Mouse (Mus musculus): ENCODE data around the gene A030005L19Rik. TPM values are rescaled to one million over a fixed set of nuclear protein-coding genes. Genes with fewer than 3 reads are reported as not detected.
"Not testable (repeated sequence)": the region's sequence is repeated elsewhere in the genome, so short reads cannot be mapped to it uniquely, and the experiment has no call there.

A030005L19Rik gene
- polyA plus RNA-seq, 1 experiment from 2014 or later, result 0.46 TPM

DNA sequence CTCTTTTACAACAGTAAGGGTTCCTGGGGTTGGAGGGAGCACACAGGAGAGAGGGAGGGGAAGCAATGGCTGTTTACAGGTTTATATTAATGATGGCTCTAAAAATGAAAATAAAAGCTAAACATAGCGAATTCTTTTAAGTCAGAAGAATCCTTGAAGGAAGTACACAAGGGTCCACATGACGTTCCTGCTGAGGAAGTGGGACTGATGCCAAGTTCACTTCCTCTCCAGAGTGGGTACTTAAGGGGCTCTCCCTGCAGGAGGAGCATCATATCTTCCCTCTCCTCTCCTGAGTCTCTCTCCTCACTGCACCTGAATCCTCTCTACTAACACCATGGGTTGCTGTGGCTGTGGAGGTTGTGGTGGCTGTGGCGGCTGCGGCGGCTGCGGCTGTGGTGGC is 11.5 kb downstream of the A030005L19Rik start, which contains the start of gene A030014E15Rik:
A030014E15Rik (plus strand) TSS at position 268 of the 400 bp plus-strand sequence.
- Histone ChIP-seq H3K4me3 (replicated peaks; ENCODE audit: low read depth, low read length) (no peak within 1 kb of the TSS), H3K36me3 (ENCODE audit: control insufficient read depth, insufficient read depth, low read length) (no peaks in the 10 kb centered on the region), H3K4me2 (ENCODE audit: low read length) (no peak within 1 kb of the TSS), H3K27ac (replicated peaks; ENCODE audit: low read depth, low read length) (no peak within 1 kb of the TSS), H3K9ac (replicated peaks; ENCODE audit: low read length) (no peak within 1 kb of the TSS), H3K27me3 (ENCODE audit: control insufficient read depth, insufficient read depth, low read length) (no peaks in the 10 kb centered on the region), H3K4me1 (ENCODE audit: control insufficient read depth, insufficient read depth, low read length) (no peaks in the 10 kb centered on the region), H3K9me3 (ENCODE audit: control insufficient read depth, low read length) (no peaks in the 10 kb centered on the region)
- no peak for ATAC-seq (ENCODE audit: low FRiP score, low TSS enrichment)
- WGBS, result 95% methylated on average over 6 of the region's 6 CpGs
- no peak for DNase-seq

DNA sequence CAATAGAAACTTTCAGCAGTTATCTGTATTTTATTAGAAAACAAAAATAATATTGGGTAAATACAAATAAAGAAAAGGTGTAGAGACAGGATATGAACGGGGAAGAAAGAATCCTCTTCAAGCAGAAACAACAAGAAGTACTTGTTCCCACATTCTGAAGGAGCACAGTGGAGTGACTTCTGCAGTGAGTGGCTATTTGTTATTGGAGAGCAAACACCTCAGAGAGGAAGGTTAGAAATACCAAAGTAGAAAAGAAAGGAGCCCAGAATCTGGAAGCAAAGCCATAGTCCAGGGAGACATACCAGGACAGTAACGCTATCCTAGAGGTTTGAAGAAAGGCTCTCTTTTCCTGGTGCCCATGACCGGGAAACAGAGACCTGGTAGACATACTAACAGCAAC is 17.4 kb downstream of the A030005L19Rik start:
- not testable (repeated sequence) for H3K4me1 ChIP-seq (ENCODE audit: control insufficient read depth, insufficient read depth, low read length); H3K4me2 ChIP-seq (ENCODE audit: low read length); H3K9ac ChIP-seq (replicated peaks; ENCODE audit: low read length); H3K9me3 ChIP-seq (ENCODE audit: control insufficient read depth, low read length); DNase-seq; H3K27me3 ChIP-seq (ENCODE audit: control insufficient read depth, insufficient read depth, low read length); H3K4me3 ChIP-seq (replicated peaks; ENCODE audit: low read depth, low read length); ATAC-seq (ENCODE audit: low FRiP score, low TSS enrichment); H3K36me3 ChIP-seq (ENCODE audit: control insufficient read depth, insufficient read depth, low read length); H3K27ac ChIP-seq (replicated peaks; ENCODE audit: low read depth, low read length)
- 92% methylated on average over 3 of the region's 3 CpGs for WGBS

DNA sequence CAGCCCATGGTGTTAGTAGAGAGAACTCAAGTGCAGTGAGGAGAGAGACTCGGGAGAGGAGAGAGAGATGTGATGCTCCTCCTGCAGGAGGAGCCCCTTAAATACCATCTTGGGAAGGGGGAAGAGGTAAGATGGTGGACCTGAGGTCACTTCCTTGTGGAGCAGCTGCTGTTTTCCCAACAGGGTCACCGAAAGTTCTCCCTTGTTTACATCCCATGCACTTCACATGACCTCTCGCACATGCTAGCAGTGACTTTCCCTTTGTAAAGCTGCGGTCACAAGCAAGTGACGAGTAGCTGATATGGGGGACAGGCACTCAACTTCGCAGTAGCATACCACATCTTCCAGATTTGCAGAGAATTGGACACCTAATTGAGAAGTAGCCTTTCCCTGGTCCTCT is 18.2 kb downstream of the A030005L19Rik start, which contains the start of gene Gm6217:
Gm6217 (minus strand) TSS at position 74 of the 400 bp plus-strand sequence.
- WGBS, result no CpG with 5 or more reads among the region's 6 CpGs
- H3K4me3 ChIP-seq (replicated peaks; ENCODE audit: low read depth, low read length); H3K27me3 ChIP-seq (ENCODE audit: control insufficient read depth, insufficient read depth, low read length); H3K4me2 ChIP-seq (ENCODE audit: low read length); H3K9me3 ChIP-seq (ENCODE audit: control insufficient read depth, low read length); H3K27ac ChIP-seq (replicated peaks; ENCODE audit: low read depth, low read length); DNase-seq; H3K4me1 ChIP-seq (ENCODE audit: control insufficient read depth, insufficient read depth, low read length); H3K9ac ChIP-seq (replicated peaks; ENCODE audit: low read length); ATAC-seq (ENCODE audit: low FRiP score, low TSS enrichment); H3K36me3 ChIP-seq (ENCODE audit: control insufficient read depth, insufficient read depth, low read length): not testable (repeated sequence)

DNA sequence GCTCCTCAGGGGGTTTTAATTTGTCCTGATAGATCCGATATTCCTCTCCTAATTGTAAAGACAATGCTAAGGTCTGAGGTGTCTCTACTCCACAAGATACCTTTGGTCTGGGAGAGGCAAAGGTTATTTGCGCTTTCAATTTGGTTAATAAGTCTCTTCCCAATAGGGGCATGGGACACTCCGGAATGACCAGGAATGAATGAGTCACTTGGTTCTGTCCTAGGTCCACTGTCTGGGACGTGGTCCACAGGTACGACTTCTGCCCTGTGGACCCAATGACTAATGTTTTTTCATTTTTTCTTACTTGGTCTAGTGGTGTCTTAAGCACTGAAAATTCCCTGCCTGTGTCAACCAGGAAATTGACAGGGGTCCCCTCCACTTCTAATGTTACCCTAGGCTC is 25.5 kb downstream of the A030005L19Rik start:
- Histone ChIP-seq H3K4me1 (ENCODE audit: control insufficient read depth, insufficient read depth, low read length) (no peaks in the 10 kb centered on the region), H3K36me3 (ENCODE audit: control insufficient read depth, insufficient read depth, low read length) (no peaks in the 10 kb centered on the region), H3K27me3 (ENCODE audit: control insufficient read depth, insufficient read depth, low read length) (no peaks in the 10 kb centered on the region), H3K9me3 (ENCODE audit: control insufficient read depth, low read length) (no peaks in the 10 kb centered on the region), H3K27ac (replicated peaks; ENCODE audit: low read depth, low read length) (no peak overlapping the region), H3K9ac (replicated peaks; ENCODE audit: low read length) (no peak overlapping the region), H3K4me2 (ENCODE audit: low read length) (no peak overlapping the region), H3K4me3 (replicated peaks; ENCODE audit: low read depth, low read length) (no peak overlapping the region)
- WGBS, result 96% methylated on average over 5 of the region's 5 CpGs
- ATAC-seq (ENCODE audit: low FRiP score, low TSS enrichment) (no peak), DNase-seq (no peak)

DNA sequence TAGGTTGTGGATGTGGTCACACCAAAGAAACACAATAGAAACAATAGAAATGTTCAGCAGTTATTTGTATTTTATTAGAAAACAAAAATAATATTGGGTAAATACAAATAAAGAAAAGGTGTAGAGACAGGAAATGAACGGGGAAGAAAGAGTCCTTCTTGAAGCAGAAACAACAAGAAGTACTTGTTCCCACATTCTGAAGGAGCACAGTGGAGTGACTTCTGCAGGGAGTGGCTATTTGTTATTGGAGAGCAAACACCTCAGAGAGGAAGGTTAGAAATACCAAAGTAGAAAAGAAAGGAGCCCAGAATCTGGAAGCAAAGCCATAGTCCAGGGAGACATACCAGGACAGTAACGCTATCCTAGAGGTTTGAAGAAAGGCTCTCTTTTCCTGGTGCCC is 29.4 kb downstream of the A030005L19Rik start:
- not testable (repeated sequence) for H3K36me3 ChIP-seq (ENCODE audit: control insufficient read depth, insufficient read depth, low read length); ATAC-seq (ENCODE audit: low FRiP score, low TSS enrichment); H3K27ac ChIP-seq (replicated peaks; ENCODE audit: low read depth, low read length); H3K4me3 ChIP-seq (replicated peaks; ENCODE audit: low read depth, low read length); H3K4me1 ChIP-seq (ENCODE audit: control insufficient read depth, insufficient read depth, low read length); H3K4me2 ChIP-seq (ENCODE audit: low read length); DNase-seq; H3K27me3 ChIP-seq (ENCODE audit: control insufficient read depth, insufficient read depth, low read length); H3K9ac ChIP-seq (replicated peaks; ENCODE audit: low read length); H3K9me3 ChIP-seq (ENCODE audit: control insufficient read depth, low read length)
- WGBS, result 98% methylated on average over 2 of the region's 2 CpGs

DNA sequence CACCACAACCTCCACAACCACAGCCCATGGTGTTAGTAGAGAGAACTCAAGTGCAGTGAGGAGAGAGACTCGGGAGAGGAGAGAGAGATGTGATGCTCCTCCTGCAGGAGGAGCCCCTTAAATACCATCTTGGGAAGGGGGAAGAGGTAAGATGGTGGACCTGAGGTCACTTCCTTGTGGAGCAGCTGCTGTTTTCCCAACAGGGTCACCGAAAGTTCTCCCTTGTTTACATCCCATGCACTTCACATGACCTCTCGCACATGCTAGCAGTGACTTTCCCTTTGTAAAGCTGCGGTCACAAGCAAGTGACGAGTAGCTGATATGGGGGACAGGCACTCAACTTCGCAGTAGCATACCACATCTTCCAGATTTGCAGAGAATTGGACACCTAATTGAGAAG is 30.2 kb downstream of the A030005L19Rik start, which contains the start of gene A030003K21Rik:
A030003K21Rik (minus strand) TSS at position 94 of the 400 bp plus-strand sequence.
- not testable (repeated sequence) for H3K4me1 ChIP-seq (ENCODE audit: control insufficient read depth, insufficient read depth, low read length)

DNA sequence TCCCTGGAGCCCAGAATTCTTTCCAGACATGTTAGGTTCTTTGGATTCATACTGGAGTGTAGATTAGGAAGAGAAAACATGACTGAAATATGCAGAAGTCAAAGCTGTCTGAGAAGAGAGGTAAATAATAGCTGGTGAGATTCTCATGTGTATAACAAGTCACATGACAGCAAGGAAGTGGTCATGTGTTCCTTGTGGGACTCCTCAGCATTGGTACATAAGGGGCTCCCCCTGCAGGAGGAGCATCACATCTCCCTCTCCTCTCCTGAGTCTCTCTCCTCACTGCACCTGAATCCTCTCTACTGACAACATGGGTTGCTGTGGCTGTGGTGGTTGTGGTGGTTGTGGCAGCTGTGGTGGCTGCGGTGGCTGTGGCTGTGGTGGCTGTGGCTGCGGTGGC is 32.9 kb downstream of the A030005L19Rik start:
- not testable (repeated sequence) for H3K4me3 ChIP-seq (replicated peaks; ENCODE audit: low read depth, low read length); H3K36me3 ChIP-seq (ENCODE audit: control insufficient read depth, insufficient read depth, low read length); ATAC-seq (ENCODE audit: low FRiP score, low TSS enrichment); H3K9me3 ChIP-seq (ENCODE audit: control insufficient read depth, low read length); H3K9ac ChIP-seq (replicated peaks; ENCODE audit: low read length); H3K27me3 ChIP-seq (ENCODE audit: control insufficient read depth, insufficient read depth, low read length); H3K4me1 ChIP-seq (ENCODE audit: control insufficient read depth, insufficient read depth, low read length); H3K27ac ChIP-seq (replicated peaks; ENCODE audit: low read depth, low read length); DNase-seq; H3K4me2 ChIP-seq (ENCODE audit: low read length)
- 96% methylated on average over 2 of the region's 2 CpGs for WGBS

More for the DNA sequence above, 30.2 kb downstream of the A030005L19Rik start, which contains the start of gene A030003K21Rik:
- not testable (repeated sequence) for H3K4me3 ChIP-seq (replicated peaks; ENCODE audit: low read depth, low read length); H3K9me3 ChIP-seq (ENCODE audit: control insufficient read depth, low read length); H3K9ac ChIP-seq (replicated peaks; ENCODE audit: low read length); H3K36me3 ChIP-seq (ENCODE audit: control insufficient read depth, insufficient read depth, low read length); ATAC-seq (ENCODE audit: low FRiP score, low TSS enrichment); DNase-seq; H3K27me3 ChIP-seq (ENCODE audit: control insufficient read depth, insufficient read depth, low read length); H3K27ac ChIP-seq (replicated peaks; ENCODE audit: low read depth, low read length); H3K4me2 ChIP-seq (ENCODE audit: low read length)
- WGBS, result no CpG with 5 or more reads among the region's 6 CpGs

DNA sequence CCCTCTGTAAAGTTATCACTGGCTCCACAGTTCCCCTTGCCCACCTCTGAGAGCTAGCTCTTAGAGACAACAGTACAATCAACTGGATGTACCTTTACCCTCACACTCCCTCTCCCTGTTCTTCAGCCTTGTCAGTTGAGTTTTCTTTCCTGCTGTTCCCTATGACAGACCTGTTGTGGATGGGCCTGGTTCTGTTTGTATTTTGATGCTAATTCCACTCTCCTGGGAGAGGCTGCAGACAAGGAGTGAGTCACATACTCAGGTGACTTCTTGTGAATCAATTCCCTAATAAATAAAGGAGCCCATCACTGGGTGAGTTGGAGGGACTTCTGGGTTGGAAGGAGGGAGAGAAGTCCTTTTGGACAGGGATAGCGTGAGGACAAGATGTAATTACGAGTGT is 35.5 kb downstream of the A030005L19Rik start:
- no peak overlapping the region for H3K4me3 ChIP-seq (replicated peaks; ENCODE audit: low read depth, low read length)
- no peaks in the 10 kb centered on the region for H3K36me3 ChIP-seq (ENCODE audit: control insufficient read depth, insufficient read depth, low read length)
- no peaks in the 10 kb centered on the region for H3K9me3 ChIP-seq (ENCODE audit: control insufficient read depth, low read length)
- no peaks in the 10 kb centered on the region for H3K4me1 ChIP-seq (ENCODE audit: control insufficient read depth, insufficient read depth, low read length)
- 90% methylated on average over 2 of the region's 2 CpGs for WGBS
- DNase-seq, result no peak
- no peak overlapping the region for H3K27ac ChIP-seq (replicated peaks; ENCODE audit: low read depth, low read length)
- no peaks in the 10 kb centered on the region for H3K27me3 ChIP-seq (ENCODE audit: control insufficient read depth, insufficient read depth, low read length)
- no peak overlapping the region for H3K4me2 ChIP-seq (ENCODE audit: low read length)
- ATAC-seq (ENCODE audit: low FRiP score, low TSS enrichment), result no peak
- H3K9ac ChIP-seq (replicated peaks; ENCODE audit: low read length), result no peak overlapping the region

DNA sequence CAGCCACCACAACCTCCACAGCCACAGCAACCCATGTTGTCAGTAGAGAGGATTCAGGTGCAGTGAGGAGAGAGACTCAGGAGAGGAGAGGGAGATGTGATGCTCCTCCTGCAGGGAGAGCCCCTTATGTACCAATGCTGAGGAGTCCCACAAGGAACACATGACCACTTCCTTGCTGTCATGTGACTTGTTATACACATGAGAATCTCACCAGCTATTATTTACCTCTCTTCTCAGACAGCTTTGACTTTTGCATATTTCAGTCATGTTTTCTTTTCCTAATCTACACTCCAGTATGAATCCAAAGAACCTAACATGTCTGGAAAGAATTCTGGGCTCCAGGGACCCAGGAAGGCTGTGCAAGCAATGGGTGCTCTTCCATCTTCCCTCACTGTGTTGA is 42.8 kb downstream of the A030005L19Rik start, which contains the start of gene Gm7544:
Gm7544 (minus strand) TSS at position 101 of the 400 bp plus-strand sequence.
- ATAC-seq (ENCODE audit: low FRiP score, low TSS enrichment); H3K9me3 ChIP-seq (ENCODE audit: control insufficient read depth, low read length); H3K36me3 ChIP-seq (ENCODE audit: control insufficient read depth, insufficient read depth, low read length): not testable (repeated sequence)

More for the DNA sequence above, 42.8 kb downstream of the A030005L19Rik start, which contains the start of gene Gm7544:
- not testable (repeated sequence) for DNase-seq; H3K9ac ChIP-seq (replicated peaks; ENCODE audit: low read length); H3K27ac ChIP-seq (replicated peaks; ENCODE audit: low read depth, low read length); H3K27me3 ChIP-seq (ENCODE audit: control insufficient read depth, insufficient read depth, low read length); H3K4me3 ChIP-seq (replicated peaks; ENCODE audit: low read depth, low read length); H3K4me2 ChIP-seq (ENCODE audit: low read length); H3K4me1 ChIP-seq (ENCODE audit: control insufficient read depth, insufficient read depth, low read length)
